Mouse (Mus musculus): ENCODE measurements around the gene Hras. TPM values are rescaled to one million over a fixed set of nuclear protein-coding genes. Genes with fewer than 3 reads are reported as not detected.

The Hras gene
- polyA plus RNA-seq, 1 experiment from 2014 or later = 93.9 TPM

- no peak overlapping the region for H3K9ac ChIP-seq (ENCODE audit: low read length)
- no peak for ATAC-seq (ENCODE audit: insufficient number of reproducible peaks, insufficient read depth, low FRiP score, low read depth)
- H3K27me3 ChIP-seq (ENCODE audit: control insufficient read depth, insufficient read depth, low read length) = no peaks in the 10 kb centered on the region
- WGBS = 81% methylated on average over 6 of the region's 6 CpGs
- no peaks in the 10 kb centered on the region for H3K9me3 ChIP-seq (ENCODE audit: control insufficient read depth, low read length)
- no peak overlapping the region for H3K4me3 ChIP-seq (ENCODE audit: control insufficient read depth in 1 of 2, insufficient read depth in 1 of 2, low read depth in 1 of 2, low read length in 2 of 2)
- H3K4me1 ChIP-seq (ENCODE audit: control insufficient read depth in 2 of 2, insufficient read depth in 2 of 2, low read length in 2 of 2) = peaks cover 17 to 26% of the 10 kb centered on the region in 2 experiments
- H3K4me2 ChIP-seq (ENCODE audit: low read length) = no peak overlapping the region
- peaks cover 12% of the 10 kb centered on the region for H3K36me3 ChIP-seq (ENCODE audit: control insufficient read depth, insufficient read depth, low read length)
- H3K27ac ChIP-seq (replicated peaks in 1 of 2; ENCODE audit: control insufficient read depth in 1 of 2, insufficient read depth in 1 of 2, low read depth in 2 of 2, low read length in 2 of 2) = no peak overlapping the region
Measured at GRCm38 (mm10) chr7:141226535-141226934, 32.7 kb upstream of the Hras start.

GRCm38 (mm10) chr7:141222696-141223215, 29.0 kb upstream of the Hras start:
- H3K36me3 ChIP-seq (ENCODE audit: control insufficient read depth, insufficient read depth, low read length) = 0 out of 2 replicates have a peak, but pooled peaks cover 10% of the 10 kb centered on the region
- H3K4me2 ChIP-seq (ENCODE audit: low read length) = peak overlapping the region; percentile 92; the same call in 1 of the 2 replicates
- peak overlapping the region; percentile 88 to 93 for H3K27ac ChIP-seq (replicated peaks in 1 of 2; ENCODE audit: control insufficient read depth in 1 of 2, insufficient read depth in 1 of 2, low read depth in 2 of 2, low read length in 2 of 2)
- ATAC-seq (ENCODE audit: insufficient number of reproducible peaks, insufficient read depth, low FRiP score, low read depth) = no peak
- 84% methylated on average over 4 of the region's 4 CpGs for WGBS
- peak overlapping the region; percentile 63; the same call in 1 of the 2 replicates for H3K9ac ChIP-seq (ENCODE audit: low read length)
- peaks cover 15 to 21% of the 10 kb centered on the region in 2 experiments for H3K4me1 ChIP-seq (ENCODE audit: control insufficient read depth in 2 of 2, insufficient read depth in 2 of 2, low read length in 2 of 2)
- H3K9me3 ChIP-seq (ENCODE audit: control insufficient read depth, low read length) = no peaks in the 10 kb centered on the region
- H3K27me3 ChIP-seq (ENCODE audit: control insufficient read depth, insufficient read depth, low read length) = no peaks in the 10 kb centered on the region
- H3K4me3 ChIP-seq (ENCODE audit: control insufficient read depth in 1 of 2, insufficient read depth in 1 of 2, low read depth in 1 of 2, low read length in 2 of 2) = no peak overlapping the region

- peak overlapping the region; percentile 88 to 93 for H3K27ac ChIP-seq (replicated peaks in 1 of 2; ENCODE audit: control insufficient read depth in 1 of 2, insufficient read depth in 1 of 2, low read depth in 2 of 2, low read length in 2 of 2)
- H3K27me3 ChIP-seq (ENCODE audit: control insufficient read depth, insufficient read depth, low read length) = no peaks in the 10 kb centered on the region
- H3K9ac ChIP-seq (ENCODE audit: low read length) = peak overlapping the region; percentile 63; the same call in 1 of the 2 replicates
- 4% methylated on average over 8 of the region's 8 CpGs for WGBS
- no peak for ATAC-seq (ENCODE audit: insufficient number of reproducible peaks, insufficient read depth, low FRiP score, low read depth)
- peak overlapping the region; percentile 6 to 77; a peak in 3 of 4 replicates for H3K4me3 ChIP-seq (ENCODE audit: control insufficient read depth in 1 of 2, insufficient read depth in 1 of 2, low read depth in 1 of 2, low read length in 2 of 2)
- H3K9me3 ChIP-seq (ENCODE audit: control insufficient read depth, low read length) = no peaks in the 10 kb centered on the region
- peaks cover 15 to 21% of the 10 kb centered on the region in 2 experiments for H3K4me1 ChIP-seq (ENCODE audit: control insufficient read depth in 2 of 2, insufficient read depth in 2 of 2, low read length in 2 of 2)
- peak overlapping the region; percentile 92 for H3K4me2 ChIP-seq (ENCODE audit: low read length)
- H3K36me3 ChIP-seq (ENCODE audit: control insufficient read depth, insufficient read depth, low read length) = 0 out of 2 replicates have a peak, but pooled peaks cover 11% of the 10 kb centered on the region
Measured at GRCm38 (mm10) chr7:141222126-141222467, 28.3 kb upstream of the Hras start.

GRCm38 (mm10) chr7:141221249-141222125, 27.7 kb upstream of the Hras start:
- H3K36me3 ChIP-seq (ENCODE audit: control insufficient read depth, insufficient read depth, low read length) = 0 out of 2 replicates have a peak, but pooled peaks cover 11% of the 10 kb centered on the region
- no peaks in the 10 kb centered on the region for H3K9me3 ChIP-seq (ENCODE audit: control insufficient read depth, low read length)
- H3K9ac ChIP-seq (ENCODE audit: low read length) = peak overlapping the region; percentile 92
- 2% methylated on average over 43 of the region's 44 CpGs for WGBS
- H3K4me3 ChIP-seq (ENCODE audit: control insufficient read depth in 1 of 2, insufficient read depth in 1 of 2, low read depth in 1 of 2, low read length in 2 of 2) = peak overlapping the region; percentile 73 to 77
- H3K4me2 ChIP-seq (ENCODE audit: low read length) = peak overlapping the region; percentile 92
- peaks cover 18 to 25% of the 10 kb centered on the region in 2 experiments for H3K4me1 ChIP-seq (ENCODE audit: control insufficient read depth in 2 of 2, insufficient read depth in 2 of 2, low read length in 2 of 2)
- peak; percentile 95 for ATAC-seq (ENCODE audit: insufficient number of reproducible peaks, insufficient read depth, low FRiP score, low read depth)
- peak overlapping the region; percentile 88 to 93 for H3K27ac ChIP-seq (replicated peaks in 1 of 2; ENCODE audit: control insufficient read depth in 1 of 2, insufficient read depth in 1 of 2, low read depth in 2 of 2, low read length in 2 of 2)
- no peaks in the 10 kb centered on the region for H3K27me3 ChIP-seq (ENCODE audit: control insufficient read depth, insufficient read depth, low read length)

- H3K9me3 ChIP-seq (ENCODE audit: control insufficient read depth, low read length) = no peaks in the 10 kb centered on the region
- H3K36me3 ChIP-seq (ENCODE audit: control insufficient read depth, insufficient read depth, low read length) = 0 out of 2 replicates have a peak, but pooled peaks cover 11% of the 10 kb centered on the region
- H3K27ac ChIP-seq (replicated peaks in 1 of 2; ENCODE audit: control insufficient read depth in 1 of 2, insufficient read depth in 1 of 2, low read depth in 2 of 2, low read length in 2 of 2) = peak overlapping the region in 1 of 2 experiments; percentile 82; a peak in 1 of 4 replicates
- H3K27me3 ChIP-seq (ENCODE audit: control insufficient read depth, insufficient read depth, low read length) = no peaks in the 10 kb centered on the region
- H3K9ac ChIP-seq (ENCODE audit: low read length) = peak overlapping the region; percentile 92
- peaks cover 20 to 31% of the 10 kb centered on the region in 2 experiments for H3K4me1 ChIP-seq (ENCODE audit: control insufficient read depth in 2 of 2, insufficient read depth in 2 of 2, low read length in 2 of 2)
- H3K4me2 ChIP-seq (ENCODE audit: low read length) = peak overlapping the region; percentile 92
- ATAC-seq (ENCODE audit: insufficient number of reproducible peaks, insufficient read depth, low FRiP score, low read depth) = no peak
- WGBS = 75% methylated on average over 1 of the region's 1 CpGs
- peak overlapping the region; percentile 73 to 77 for H3K4me3 ChIP-seq (ENCODE audit: control insufficient read depth in 1 of 2, insufficient read depth in 1 of 2, low read depth in 1 of 2, low read length in 2 of 2)
Measured at GRCm38 (mm10) chr7:141220377-141220776, 26.6 kb upstream of the Hras start.

- WGBS = 93% methylated on average over 1 of the region's 1 CpGs
- H3K27ac ChIP-seq (replicated peaks in 1 of 2; ENCODE audit: control insufficient read depth in 1 of 2, insufficient read depth in 1 of 2, low read depth in 2 of 2, low read length in 2 of 2) = no peak overlapping the region
- no peaks in the 10 kb centered on the region for H3K9me3 ChIP-seq (ENCODE audit: control insufficient read depth, low read length)
- no peaks in the 10 kb centered on the region for H3K27me3 ChIP-seq (ENCODE audit: control insufficient read depth, insufficient read depth, low read length)
- ATAC-seq (ENCODE audit: insufficient number of reproducible peaks, insufficient read depth, low FRiP score, low read depth) = no peak
- 0 out of 2 replicates have a peak overlapping the region, but pooled peaks have one; percentile 2 for H3K9ac ChIP-seq (ENCODE audit: low read length)
- H3K36me3 ChIP-seq (ENCODE audit: control insufficient read depth, insufficient read depth, low read length) = 0 out of 2 replicates have a peak, but pooled peaks cover 11% of the 10 kb centered on the region
- peaks cover 24 to 38% of the 10 kb centered on the region in 2 experiments for H3K4me1 ChIP-seq (ENCODE audit: control insufficient read depth in 2 of 2, insufficient read depth in 2 of 2, low read length in 2 of 2)
- peak overlapping the region; percentile 92; the same call in 1 of the 2 replicates for H3K4me2 ChIP-seq (ENCODE audit: low read length)
- no peak overlapping the region for H3K4me3 ChIP-seq (ENCODE audit: control insufficient read depth in 1 of 2, insufficient read depth in 1 of 2, low read depth in 1 of 2, low read length in 2 of 2)
Measured at GRCm38 (mm10) chr7:141219558-141220099, 25.8 kb upstream of the Hras start.

GRCm38 (mm10) chr7:141218557-141219133, 24.8 kb upstream of the Hras start:
- no peak overlapping the region for H3K9ac ChIP-seq (ENCODE audit: low read length)
- 94% methylated on average over 5 of the region's 5 CpGs for WGBS
- H3K4me1 ChIP-seq (ENCODE audit: control insufficient read depth in 2 of 2, insufficient read depth in 2 of 2, low read length in 2 of 2) = peaks cover 24 to 38% of the 10 kb centered on the region in 2 experiments

More at GRCm38 (mm10) chr7:141218557-141219133, 24.8 kb upstream of the Hras start:
- H3K4me3 ChIP-seq (ENCODE audit: control insufficient read depth in 1 of 2, insufficient read depth in 1 of 2, low read depth in 1 of 2, low read length in 2 of 2) = no peak overlapping the region
- ATAC-seq (ENCODE audit: insufficient number of reproducible peaks, insufficient read depth, low FRiP score, low read depth) = no peak
- H3K9me3 ChIP-seq (ENCODE audit: control insufficient read depth, low read length) = no peaks in the 10 kb centered on the region
- H3K27ac ChIP-seq (replicated peaks in 1 of 2; ENCODE audit: control insufficient read depth in 1 of 2, insufficient read depth in 1 of 2, low read depth in 2 of 2, low read length in 2 of 2) = no peak overlapping the region
- no peaks in the 10 kb centered on the region; the same call in 1 of the 2 replicates for H3K27me3 ChIP-seq (ENCODE audit: control insufficient read depth, insufficient read depth, low read length)
- 0 out of 2 replicates have a peak, but pooled peaks cover 11% of the 10 kb centered on the region for H3K36me3 ChIP-seq (ENCODE audit: control insufficient read depth, insufficient read depth, low read length)
- H3K4me2 ChIP-seq (ENCODE audit: low read length) = no peak overlapping the region

Data from heart, embryonic 14.5 days (tissue).